Mouse (Mus musculus): ENCODE measurements around the gene Fam219b. TPM values are rescaled to one million over a fixed set of nuclear protein-coding genes. Genes with fewer than 3 reads are reported as not detected.

The Fam219b gene
- polyA plus RNA-seq, 1 experiment from 2014 or later = 11.4 TPM

GRCm38 (mm10) chr9:57552139-57552887, 15.0 kb downstream of the Fam219b start, which contains the start of gene Mpi:
TSS of gene Mpi (minus strand) at chr9:57552763.
- peaks cover 34% of the 10 kb centered on the region for H3K36me3 ChIP-seq
- peak within 1 kb of the TSS; percentile 75 for H3K4me3 ChIP-seq
- no peaks in the 10 kb centered on the region for H3K27me3 ChIP-seq (replicated peaks)
- under 1% methylated on average over 28 of the region's 28 CpGs for WGBS
- H3K9me3 ChIP-seq = no peaks in the 10 kb centered on the region
- H3K4me2 ChIP-seq = peak within 1 kb of the TSS; percentile 83
- H3K9ac ChIP-seq = peak within 1 kb of the TSS; percentile 91
- H3K4me1 ChIP-seq = peaks cover 53% of the 10 kb centered on the region
- ATAC-seq (ENCODE audit: extremely low read depth, insufficient number of reproducible peaks, low FRiP score, low TSS enrichment) = no peak
- H3K27ac ChIP-seq (replicated peaks) = peak within 1 kb of the TSS; percentile 21; the same call in 1 of the 2 replicates

DNA sequence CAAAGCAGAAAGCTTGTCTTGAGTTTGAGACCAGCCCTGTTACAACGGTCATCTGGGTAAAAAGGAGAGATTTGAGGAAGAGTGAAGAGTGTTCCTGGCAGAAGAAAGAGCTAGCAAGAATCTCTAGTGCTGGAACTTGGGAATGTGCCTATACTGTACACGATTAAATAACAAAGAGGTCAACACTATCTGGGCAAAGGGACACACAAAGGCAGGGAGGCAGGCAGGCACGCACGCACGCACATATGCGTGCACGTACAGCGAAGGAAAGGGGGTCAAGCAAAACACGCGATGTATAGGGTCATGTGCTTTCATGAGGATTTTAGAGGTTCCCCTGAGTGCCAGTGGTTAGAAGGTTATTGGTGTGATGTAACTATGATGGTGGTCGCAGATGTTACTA, 15.8 kb downstream of the Fam219b start:
- Histone ChIP-seq H3K36me3 (peaks cover 26% of the 10 kb centered on the region), H3K9me3 (no peaks in the 10 kb centered on the region), H3K27me3 (replicated peaks) (no peaks in the 10 kb centered on the region), H3K4me2 (0 out of 2 replicates have a peak overlapping the region, but pooled peaks have one; percentile 83), H3K27ac (replicated peaks) (no peak overlapping the region), H3K4me1 (peaks cover 45% of the 10 kb centered on the region), H3K9ac (no peak overlapping the region), H3K4me3 (no peak overlapping the region)
- 73% methylated on average over 11 of the region's 11 CpGs for WGBS
- no peak for ATAC-seq (ENCODE audit: extremely low read depth, insufficient number of reproducible peaks, low FRiP score, low TSS enrichment)

DNA sequence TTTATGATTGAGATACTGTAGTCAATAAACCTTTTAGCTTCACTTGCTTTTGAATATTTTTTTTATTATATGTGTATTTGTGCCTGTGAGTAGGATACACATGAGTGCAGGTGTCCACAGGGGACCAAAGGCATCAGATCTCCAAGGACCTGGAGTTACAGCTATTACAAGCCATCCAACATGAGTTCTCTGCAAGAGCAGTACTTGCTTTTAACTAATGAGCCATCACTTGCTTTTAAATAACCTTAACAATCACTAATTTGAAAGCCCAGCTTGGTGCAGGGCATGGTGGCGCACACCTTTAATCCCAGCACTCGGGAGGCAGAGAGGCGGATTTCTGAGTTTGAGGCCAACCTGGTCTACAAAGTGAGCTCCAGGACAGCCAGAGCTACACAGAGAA, 17.4 kb downstream of the Fam219b start:
- Histone ChIP-seq H3K27ac (replicated peaks) (no peak overlapping the region), H3K27me3 (replicated peaks) (no peaks in the 10 kb centered on the region), H3K9ac (no peak overlapping the region), H3K4me3 (no peak overlapping the region), H3K9me3 (no peaks in the 10 kb centered on the region), H3K4me2 (no peak overlapping the region), H3K4me1 (peaks cover 28% of the 10 kb centered on the region), H3K36me3 (peaks cover 9% of the 10 kb centered on the region)
- no peak for ATAC-seq (ENCODE audit: extremely low read depth, insufficient number of reproducible peaks, low FRiP score, low TSS enrichment)
- 62% methylated on average over 3 of the region's 3 CpGs for WGBS

GRCm38 (mm10) chr9:57557215-57557614, 19.9 kb downstream of the Fam219b start:
- H3K4me1 ChIP-seq = peaks cover 20% of the 10 kb centered on the region
- no peak overlapping the region for H3K4me3 ChIP-seq
- H3K4me2 ChIP-seq = no peak overlapping the region
- no peaks in the 10 kb centered on the region for H3K9me3 ChIP-seq
- no peak overlapping the region for H3K9ac ChIP-seq
- no peak overlapping the region for H3K27ac ChIP-seq (replicated peaks)
- no peak for ATAC-seq (ENCODE audit: extremely low read depth, insufficient number of reproducible peaks, low FRiP score, low TSS enrichment)
- WGBS = 76% methylated on average over 3 of the region's 3 CpGs
- no peaks in the 10 kb centered on the region for H3K27me3 ChIP-seq (replicated peaks)
- H3K36me3 ChIP-seq = no peaks in the 10 kb centered on the region

DNA sequence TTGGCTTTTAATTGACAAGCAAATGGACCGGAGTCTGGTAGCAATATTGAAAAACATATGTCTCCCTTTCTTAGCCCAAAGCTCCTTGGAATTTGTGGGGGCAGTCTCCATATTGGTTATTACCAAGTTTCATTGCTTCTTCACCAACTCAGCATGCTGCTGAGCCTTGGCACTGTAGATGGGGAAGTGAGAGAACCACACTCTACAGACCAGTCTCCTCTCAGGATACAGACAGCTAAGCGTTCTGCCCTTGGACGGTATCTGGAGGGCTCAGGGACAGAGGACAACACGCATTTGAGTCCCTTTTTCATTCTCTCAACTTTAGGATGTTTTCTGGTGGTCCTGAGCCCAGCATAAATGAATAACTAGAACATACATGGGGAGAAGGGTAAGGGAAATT, 21.3 kb downstream of the Fam219b start:
- H3K27ac ChIP-seq (replicated peaks) = no peak overlapping the region
- no peak overlapping the region for H3K9ac ChIP-seq
- H3K4me1 ChIP-seq = peaks cover 29% of the 10 kb centered on the region
- H3K4me3 ChIP-seq = no peak overlapping the region
- H3K27me3 ChIP-seq (replicated peaks) = no peaks in the 10 kb centered on the region
- 78% methylated on average over 4 of the region's 4 CpGs for WGBS
- H3K4me2 ChIP-seq = no peak overlapping the region
- no peaks in the 10 kb centered on the region for H3K9me3 ChIP-seq
- no peak for ATAC-seq (ENCODE audit: extremely low read depth, insufficient number of reproducible peaks, low FRiP score, low TSS enrichment)
- no peaks in the 10 kb centered on the region for H3K36me3 ChIP-seq

DNA sequence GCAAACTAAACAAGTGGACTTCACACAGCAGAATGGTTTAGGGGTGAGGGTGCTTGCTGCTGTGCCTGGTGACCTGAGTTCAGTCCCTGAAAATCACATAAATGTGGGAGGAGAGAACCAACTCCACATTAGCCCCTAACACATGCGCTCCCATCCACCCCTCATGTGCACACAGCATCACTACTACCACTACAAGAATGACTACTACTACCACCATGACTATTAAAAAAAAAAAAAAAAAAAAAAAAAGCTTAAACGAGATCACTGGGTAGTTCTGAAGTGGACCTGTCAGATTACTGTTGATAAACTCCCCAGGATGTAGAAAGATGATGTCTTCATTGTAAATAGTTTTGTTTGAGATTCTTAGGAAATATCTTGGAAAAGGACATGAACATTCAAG, 22.2 kb downstream of the Fam219b start:
- H3K9me3 ChIP-seq = no peaks in the 10 kb centered on the region
- H3K4me1 ChIP-seq = peaks cover 32% of the 10 kb centered on the region
- 54% methylated on average over 2 of the region's 2 CpGs for WGBS
- no peak overlapping the region for H3K27ac ChIP-seq (replicated peaks)
- H3K27me3 ChIP-seq (replicated peaks) = no peaks in the 10 kb centered on the region
- no peak for ATAC-seq (ENCODE audit: extremely low read depth, insufficient number of reproducible peaks, low FRiP score, low TSS enrichment)
- no peak overlapping the region for H3K4me2 ChIP-seq
- H3K36me3 ChIP-seq = no peaks in the 10 kb centered on the region
- no peak overlapping the region for H3K4me3 ChIP-seq
- H3K9ac ChIP-seq = no peak overlapping the region

DNA sequence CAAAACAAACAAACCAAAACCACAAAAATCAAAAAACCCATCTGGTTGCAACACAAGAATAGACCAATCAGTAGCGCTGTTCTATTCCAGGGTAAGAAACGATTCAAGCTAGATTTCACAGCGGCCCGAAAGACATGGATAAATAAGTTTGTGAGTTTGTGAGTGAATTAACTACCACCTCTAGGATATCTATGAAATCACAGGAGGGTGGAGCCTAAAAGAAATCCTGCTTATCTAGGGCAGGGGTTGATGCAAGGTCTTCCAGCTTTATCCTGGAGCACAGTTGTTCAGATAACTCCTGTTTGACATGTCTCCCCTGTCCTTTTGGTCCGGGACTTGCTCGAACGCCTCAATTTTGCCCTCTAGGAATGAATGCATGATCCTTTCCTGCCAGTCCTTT, 22.9 kb downstream of the Fam219b start:
- Histone ChIP-seq H3K4me3 (peak overlapping the region; percentile 80), H3K27me3 (replicated peaks) (no peaks in the 10 kb centered on the region), H3K4me2 (peak overlapping the region; percentile 94), H3K36me3 (no peaks in the 10 kb centered on the region), H3K9ac (peak overlapping the region; percentile 88), H3K27ac (replicated peaks) (peak overlapping the region; percentile 74), H3K9me3 (no peaks in the 10 kb centered on the region), H3K4me1 (peaks cover 33% of the 10 kb centered on the region)
- no peak for ATAC-seq (ENCODE audit: extremely low read depth, insufficient number of reproducible peaks, low FRiP score, low TSS enrichment)
- WGBS = 25% methylated on average over 7 of the region's 7 CpGs

- H3K9ac ChIP-seq = peak within 1 kb of the TSS; percentile 88
- peaks cover 42% of the 10 kb centered on the region for H3K4me1 ChIP-seq
- peak within 1 kb of the TSS; percentile 74 for H3K27ac ChIP-seq (replicated peaks)
- peak; percentile 98 for ATAC-seq (ENCODE audit: extremely low read depth, insufficient number of reproducible peaks, low FRiP score, low TSS enrichment)
- no peaks in the 10 kb centered on the region for H3K27me3 ChIP-seq (replicated peaks)
- H3K9me3 ChIP-seq = no peaks in the 10 kb centered on the region
- peak within 1 kb of the TSS; percentile 80 for H3K4me3 ChIP-seq
- 1% methylated on average over 37 of the region's 37 CpGs for WGBS
- peak within 1 kb of the TSS; percentile 94 for H3K4me2 ChIP-seq
- H3K36me3 ChIP-seq = no peaks in the 10 kb centered on the region
These were observed 23.8 kb downstream of the Fam219b start, which contains the start of gene Scamp2 for GRCm38 (mm10) chr9:57560861-57561710. TSS of gene Scamp2 (plus strand) at chr9:57560943.

DNA sequence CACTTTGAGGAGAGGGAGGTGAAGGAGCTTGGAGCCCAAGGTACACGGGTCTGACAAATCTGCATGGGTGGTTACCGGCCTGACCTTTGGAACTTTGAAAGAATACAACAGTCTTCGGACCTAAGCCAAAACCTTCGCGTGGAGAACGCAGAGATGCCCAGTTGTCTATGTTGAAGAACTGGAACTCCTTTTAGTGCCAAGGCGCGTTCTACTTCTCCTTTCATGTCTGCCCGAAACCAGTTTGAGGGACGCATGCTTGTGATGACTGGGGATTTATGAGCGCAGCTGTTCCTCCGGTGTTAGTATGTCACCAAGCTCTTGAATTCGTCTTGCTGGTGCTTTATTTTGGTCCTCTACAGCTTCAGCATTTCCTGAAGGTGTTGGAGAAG, 24.4 kb downstream of the Fam219b start:
- WGBS = 79% methylated on average over 13 of the region's 13 CpGs
- Histone ChIP-seq H3K27ac (replicated peaks) (0 out of 2 replicates have a peak overlapping the region, but pooled peaks have one; percentile 15), H3K4me3 (peak overlapping the region; percentile 80), H3K9ac (peak overlapping the region; percentile 88), H3K9me3 (no peaks in the 10 kb centered on the region), H3K27me3 (replicated peaks) (no peaks in the 10 kb centered on the region), H3K4me1 (peaks cover 45% of the 10 kb centered on the region), H3K36me3 (no peaks in the 10 kb centered on the region), H3K4me2 (peak overlapping the region; percentile 94)
- ATAC-seq (ENCODE audit: extremely low read depth, insufficient number of reproducible peaks, low FRiP score, low TSS enrichment) = no peak

GRCm38 (mm10) chr9:57562896-57563372, 25.6 kb downstream of the Fam219b start:
- H3K4me2 ChIP-seq = peak overlapping the region; percentile 94
- H3K4me3 ChIP-seq = no peak overlapping the region
- H3K36me3 ChIP-seq = no peaks in the 10 kb centered on the region
- ATAC-seq (ENCODE audit: extremely low read depth, insufficient number of reproducible peaks, low FRiP score, low TSS enrichment) = no peak
- 52% methylated on average over 4 of the region's 4 CpGs for WGBS
- H3K9ac ChIP-seq = peak overlapping the region; percentile 65
- H3K9me3 ChIP-seq = no peaks in the 10 kb centered on the region
- H3K27me3 ChIP-seq (replicated peaks) = no peaks in the 10 kb centered on the region
- peaks cover 49% of the 10 kb centered on the region for H3K4me1 ChIP-seq
- H3K27ac ChIP-seq (replicated peaks) = peak overlapping the region; percentile 61

GRCm38 (mm10) chr9:57564609-57565008, 27.3 kb downstream of the Fam219b start:
- Histone ChIP-seq H3K27ac (replicated peaks) (no peak overlapping the region), H3K9me3 (no peaks in the 10 kb centered on the region), H3K9ac (no peak overlapping the region), H3K4me2 (no peak overlapping the region), H3K4me3 (no peak overlapping the region), H3K36me3 (peaks cover 16% of the 10 kb centered on the region), H3K4me1 (peaks cover 49% of the 10 kb centered on the region), H3K27me3 (replicated peaks) (no peaks in the 10 kb centered on the region)
- no peak for ATAC-seq (ENCODE audit: extremely low read depth, insufficient number of reproducible peaks, low FRiP score, low TSS enrichment)
- 87% methylated on average over 6 of the region's 6 CpGs for WGBS

All from heart, embryonic 13.5 days (tissue).